Mouse (Mus musculus) intestine, embryonic 14.5 days (tissue): Measurements from ENCODE around the gene Gm13271. TPM values are rescaled to one million over a fixed set of nuclear protein-coding genes. Genes with fewer than 3 reads are reported as not detected.
"Not testable (repeated sequence)": the region's sequence is repeated elsewhere in the genome, so short reads cannot be mapped to it uniquely, and the experiment has no call there.

ENCODE experiments used
- ATAC-seq: fragments of 200-750 bp; cut with Nextera tagmentation; replicated peaks from 2 replicates; pipeline ENCODE4 v1.8.0; 2017; ENCODE audit warnings: low read depth, moderate number of reproducible peaks, moderate TSS enrichment, moderate library complexity; ENCODE audit not compliant: low FRiP score, low TSS enrichment
- DNase-seq: peaks from one replicate; pipeline ENCODE4 v3.0.0-alpha.2; 2018; ENCODE audit warnings: low spot score
- H3K27ac ChIP-seq: fragments of 300-500 bp; sonication (generic); 2 replicates; pipeline ENCODE4 v1.5.1; 2014; ENCODE audit warnings: low read depth, mild to moderate bottlenecking, control low read depth
- H3K27me3 ChIP-seq: fragments of 300-500 bp; sonication (generic); replicated peaks from 2 replicates; pipeline ENCODE4 v1.6.1; 2014; ENCODE audit warnings: low read length, control low read depth; ENCODE audit not compliant: control insufficient read depth, insufficient read depth
- H3K36me3 ChIP-seq: fragments of 300-500 bp; sonication (generic); 2 replicates; pipeline ENCODE4 v1.6.1; 2014; ENCODE audit warnings: low read length, control low read depth; ENCODE audit not compliant: control insufficient read depth, insufficient read depth
- H3K4me1 ChIP-seq: fragments of 300-500 bp; sonication (generic); replicated peaks from 2 replicates; pipeline ENCODE4 v1.6.1; 2014; ENCODE audit warnings: low read length, control low read depth, mixed read lengths; ENCODE audit not compliant: control insufficient read depth, insufficient read depth
- H3K4me2 ChIP-seq: fragments of 300-500 bp; sonication (generic); 2 replicates; pipeline ENCODE4 v1.6.1; 2014; ENCODE audit warnings: low read length
- H3K4me3 ChIP-seq: fragments of 300-500 bp; sonication (generic); 2 replicates; pipeline ENCODE4 v1.5.1; 2014; ENCODE audit warnings: low read depth, low read length, control low read depth, mixed read lengths
- H3K9ac ChIP-seq: fragments of 300-500 bp; sonication (generic); 2 replicates; pipeline ENCODE4 v1.6.1; 2014; ENCODE audit warnings: mild to moderate bottlenecking, low read length
- H3K9me3 ChIP-seq: fragments of 300-500 bp; sonication (generic); 2 replicates; pipeline ENCODE4 v1.6.1; 2016; ENCODE audit warnings: low read length, control low read depth; ENCODE audit not compliant: control insufficient read depth
- WGBS: fragments of 180-500 bp; shearing (Covaris S2); extraction: QIAGEN DNeasy Blood & Tissue Kit; methylation state at CpG from one replicate; pipeline ENCODE4 v1.1.7; 2014; 5-methylcytosine and 5-hydroxymethylcytosine counted together
- polyA plus RNA-seq: library from polyadenylated mRNA; unstranded; fragments of >200 nt; fragmentation: Nextera tagmentation; extraction: Ambion mirVana; gene quantifications from 2 replicates; pipeline ENCODE4 v1.2.1, GENCODE M21; 2014

Gm13271 gene
- polyA plus RNA-seq, 1 experiment from 2014 or later: not detected

DNA sequence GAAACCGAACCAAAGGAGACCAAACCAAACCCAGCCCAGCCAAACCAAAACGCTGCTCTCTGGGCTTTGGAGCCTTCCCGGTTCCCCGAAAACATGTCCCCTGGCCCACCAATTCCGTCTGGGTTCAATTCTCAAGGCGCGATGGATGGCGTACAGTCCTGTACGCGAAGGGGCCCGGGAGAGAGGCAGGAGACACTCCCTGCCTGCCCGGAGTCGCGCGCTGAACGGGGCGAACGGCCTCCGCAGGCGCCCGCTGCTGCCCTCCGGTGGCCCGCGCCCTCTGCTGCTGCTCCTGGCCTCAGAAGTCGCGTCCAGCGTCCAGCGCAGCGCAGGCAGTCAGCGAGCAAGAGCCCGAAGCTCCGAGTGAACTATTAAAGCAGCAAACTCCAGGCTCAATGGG is 18.9 kb downstream of the Gm13271 start, which contains the start of gene Gm13290:
TSS of gene Gm13290 (plus strand) at position 301 of the 400 bp plus-strand sequence.
- not testable (repeated sequence) for H3K27me3 ChIP-seq, H3K27ac ChIP-seq, H3K36me3 ChIP-seq, ATAC-seq, H3K9ac ChIP-seq, DNase-seq, H3K4me1 ChIP-seq, H3K9me3 ChIP-seq, H3K4me2 ChIP-seq, H3K4me3 ChIP-seq
- WGBS: no CpG with 5 or more reads among the region's 32 CpGs

DNA sequence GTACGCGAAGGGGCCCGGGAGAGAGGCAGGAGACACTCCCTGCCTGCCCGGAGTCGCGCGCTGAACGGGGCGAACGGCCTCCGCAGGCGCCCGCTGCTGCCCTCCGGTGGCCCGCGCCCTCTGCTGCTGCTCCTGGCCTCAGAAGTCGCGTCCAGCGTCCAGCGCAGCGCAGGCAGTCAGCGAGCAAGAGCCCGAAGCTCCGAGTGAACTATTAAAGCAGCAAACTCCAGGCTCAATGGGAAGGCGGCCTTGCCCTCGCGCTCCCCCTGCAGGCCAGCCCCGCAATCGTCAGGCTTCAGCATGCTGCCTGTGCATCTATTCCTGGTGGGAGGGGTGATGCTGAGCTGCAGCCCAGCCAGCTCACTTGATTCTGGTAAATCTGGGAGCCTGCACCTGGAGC is 22.0 kb downstream of the Gm13271 start, which contains the start of gene Gm13289:
TSS of gene Gm13289 (plus strand) at position 301 of the 400 bp plus-strand sequence.
- ATAC-seq, H3K27me3 ChIP-seq, H3K4me3 ChIP-seq, DNase-seq, H3K9ac ChIP-seq, H3K9me3 ChIP-seq, H3K4me2 ChIP-seq, H3K36me3 ChIP-seq, H3K27ac ChIP-seq, H3K4me1 ChIP-seq: not testable (repeated sequence)
- no CpG with 5 or more reads among the region's 29 CpGs for WGBS

GRCm38 (mm10) chr4:88779550-88779949 is 24.9 kb downstream of the Gm13271 start, which contains the start of gene Gm13272:
Gm13272 (plus strand) TSS chr4:88779850.
- not testable (repeated sequence) for DNase-seq, H3K36me3 ChIP-seq, H3K9me3 ChIP-seq, H3K27ac ChIP-seq, H3K4me1 ChIP-seq, ATAC-seq, H3K9ac ChIP-seq, H3K27me3 ChIP-seq, H3K4me3 ChIP-seq, H3K4me2 ChIP-seq
- no CpG with 5 or more reads among the region's 29 CpGs for WGBS

DNA sequence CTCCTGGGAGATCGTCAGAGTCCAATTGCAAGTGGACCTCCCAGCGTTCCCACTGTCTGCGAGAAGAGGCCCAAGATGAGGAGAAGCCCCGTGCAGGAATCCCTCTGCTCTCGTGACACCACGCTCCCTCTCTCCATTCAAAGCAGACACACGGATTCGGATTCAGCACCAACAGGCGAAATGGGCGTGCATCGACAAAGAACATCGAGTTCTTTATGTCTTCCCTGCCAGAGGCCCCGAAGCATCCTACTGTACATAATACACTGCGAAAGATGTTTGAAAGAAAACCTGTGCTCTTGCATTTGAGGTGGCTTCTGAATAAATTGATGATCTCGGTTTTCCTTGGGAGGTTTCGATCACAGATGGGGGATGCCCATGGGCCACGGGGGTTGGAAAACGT is 25.7 kb downstream of the Gm13271 start:
- H3K27me3 ChIP-seq, ATAC-seq, DNase-seq, H3K4me2 ChIP-seq, H3K27ac ChIP-seq, H3K9me3 ChIP-seq, H3K36me3 ChIP-seq, H3K4me1 ChIP-seq, H3K9ac ChIP-seq, H3K4me3 ChIP-seq: not testable (repeated sequence)
- WGBS: 49% methylated on average over 15 of the region's 18 CpGs

DNA sequence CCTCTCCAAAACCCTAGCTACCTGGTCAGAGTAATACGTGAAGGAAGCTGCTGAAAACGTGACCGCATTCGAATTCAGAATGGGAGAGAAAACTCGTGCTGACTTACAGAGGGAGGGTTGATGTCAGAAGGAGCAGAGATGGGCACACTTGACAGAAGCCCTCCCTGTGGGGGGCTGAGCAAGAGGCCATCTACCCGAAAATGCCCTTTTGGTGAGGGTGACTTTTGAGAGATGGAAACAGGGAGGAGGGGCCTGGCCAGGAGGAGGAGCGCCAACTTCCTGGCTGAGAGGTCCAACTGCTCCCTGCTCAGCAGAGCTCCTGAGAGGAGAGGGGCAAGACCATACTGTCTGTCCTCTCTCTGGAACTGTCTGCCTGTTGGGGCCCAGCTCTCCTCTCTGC is 27.2 kb downstream of the Gm13271 start, which contains the start of gene Ifnz:
TSS of gene Ifnz (plus strand) at position 301 of the 400 bp plus-strand sequence.
- not testable (repeated sequence) for H3K4me3 ChIP-seq, H3K27me3 ChIP-seq, H3K9ac ChIP-seq, H3K27ac ChIP-seq, H3K4me1 ChIP-seq, H3K36me3 ChIP-seq, ATAC-seq, DNase-seq, H3K9me3 ChIP-seq
- H3K4me2 ChIP-seq: peak within 1 kb of the TSS; percentile 29; the same call in 1 of the 2 replicates
- WGBS: 36% methylated on average over 3 of the region's 7 CpGs

GRCm38 (mm10) chr4:88782335-88782734 is 27.7 kb downstream of the Gm13271 start:
- H3K27me3 ChIP-seq, H3K4me3 ChIP-seq, H3K36me3 ChIP-seq, H3K9me3 ChIP-seq, ATAC-seq, H3K27ac ChIP-seq, DNase-seq, H3K4me1 ChIP-seq, H3K9ac ChIP-seq: not testable (repeated sequence)
- H3K4me2 ChIP-seq: peak overlapping the region; percentile 29; the same call in 1 of the 2 replicates
- WGBS: 0% methylated on average over 3 of the region's 31 CpGs

DNA sequence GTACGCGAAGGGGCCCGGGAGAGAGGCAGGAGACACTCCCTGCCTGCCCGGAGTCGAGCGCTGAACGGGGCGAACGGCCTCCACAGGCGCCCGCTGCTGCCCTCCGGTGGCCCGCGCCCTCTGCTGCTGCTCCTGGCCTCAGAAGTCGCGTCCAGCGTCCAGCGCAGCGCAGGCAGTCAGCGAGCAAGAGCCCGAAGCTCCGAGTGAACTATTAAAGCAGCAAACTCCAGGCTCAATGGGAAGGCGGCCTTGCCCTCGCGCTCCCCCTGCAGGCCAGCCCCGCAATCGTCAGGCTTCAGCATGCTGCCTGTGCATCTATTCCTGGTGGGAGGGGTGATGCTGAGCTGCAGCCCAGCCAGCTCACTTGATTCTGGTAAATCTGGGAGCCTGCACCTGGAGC is 30.7 kb downstream of the Gm13271 start, which contains the start of gene Gm13276:
TSS of gene Gm13276 (plus strand) at position 301 of the 400 bp plus-strand sequence.
- not testable (repeated sequence) for H3K9me3 ChIP-seq, H3K4me1 ChIP-seq, H3K9ac ChIP-seq, H3K4me3 ChIP-seq, H3K27me3 ChIP-seq, ATAC-seq, DNase-seq, H3K27ac ChIP-seq, H3K4me2 ChIP-seq, H3K36me3 ChIP-seq
- WGBS: no CpG with 5 or more reads among the region's 27 CpGs

- H3K36me3 ChIP-seq, DNase-seq, H3K9ac ChIP-seq, H3K4me1 ChIP-seq, H3K27me3 ChIP-seq, H3K4me2 ChIP-seq, ATAC-seq, H3K4me3 ChIP-seq, H3K9me3 ChIP-seq, H3K27ac ChIP-seq: not testable (repeated sequence)
- 0% methylated on average over 3 of the region's 28 CpGs for WGBS
Observed at GRCm38 (mm10) chr4:88788402-88788801, 33.7 kb downstream of the Gm13271 start, which contains the start of gene Gm13277. Gm13277 (plus strand) TSS chr4:88788632.

- WGBS: no CpG with 5 or more reads among the region's 28 CpGs
- not testable (repeated sequence) for H3K9me3 ChIP-seq
Observed at GRCm38 (mm10) chr4:88791250-88791649, 36.6 kb downstream of the Gm13271 start, which contains the start of gene Gm13278. Gm13278 (plus strand) TSS chr4:88791550.

More at GRCm38 (mm10) chr4:88791250-88791649, 36.6 kb downstream of the Gm13271 start, which contains the start of gene Gm13278:
- not testable (repeated sequence) for DNase-seq, H3K36me3 ChIP-seq, H3K4me3 ChIP-seq, H3K4me1 ChIP-seq, H3K27me3 ChIP-seq, H3K9ac ChIP-seq, H3K4me2 ChIP-seq, ATAC-seq, H3K27ac ChIP-seq
